ENCODE assay signal across 9 mouse cellular contexts in the genomic region with DNA sequence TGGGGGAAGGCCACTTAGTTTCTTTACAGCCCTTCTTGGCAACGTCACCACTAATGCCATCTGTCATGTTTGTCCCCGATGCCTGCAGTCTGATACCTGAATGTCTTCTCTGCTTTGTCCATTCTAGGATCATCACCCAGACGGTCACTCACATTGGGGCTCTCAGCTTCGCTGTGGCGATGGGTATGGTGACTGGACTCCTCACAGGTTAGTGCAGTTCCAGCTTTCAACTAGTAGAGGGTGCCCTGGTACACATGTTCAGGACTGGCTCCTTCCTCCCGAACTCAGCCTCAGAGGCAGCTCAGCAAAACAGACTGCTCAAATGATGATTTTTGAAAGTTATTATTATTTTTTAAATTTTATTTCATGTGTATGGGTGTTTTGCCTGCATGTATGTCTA. TPM values are rescaled to one million over a fixed set of nuclear protein-coding genes. Genes with fewer than 3 reads are reported as not detected.
DNase-seq lines count a peak whose midpoint lies in the region; ATAC-seq lines count a peak whose summit lies in the region.
"Had no signal": no experiment of that assay in that cellular context is flagged by ENCODE, and none has a peak within 500 bp of the region (broad histone marks: within the 10 kb centered on the region; RNA-seq: fewer than 3 reads in every experiment).

No protein-coding gene starts in this region.

- no peaks in the 10 kb centered on the region for H3K27me3 ChIP-seq in forebrain, embryonic 14.5 days (replicated peaks; ENCODE audit: control insufficient read depth, insufficient read depth, low read length)
- no peaks in the 10 kb centered on the region for H3K27me3 ChIP-seq in forebrain, embryonic 12.5 days
- H3K27me3 ChIP-seq: heart, embryonic 15.5 days had no signal

- H3K4me2 ChIP-seq in forebrain, embryonic 14.5 days (ENCODE audit: low read length) = no peak overlapping the region
- no peak overlapping the region for H3K4me2 ChIP-seq in forebrain, embryonic 12.5 days
- H3K4me2 ChIP-seq: heart, embryonic 15.5 days had no signal

- DNase-seq in forebrain, embryonic 14.5 days (ENCODE audit: low spot score) = peak; percentile 14
- peak; percentile 22 for DNase-seq in urinary bladder, postnatal 25 days (ENCODE audit: low spot score)
- DNase-seq in urinary bladder, postnatal 4 days (ENCODE audit: low spot score in 2 of 2) = no peak
- peak; percentile 71 for DNase-seq in heart, postnatal 4 days
- peak; percentile 70 for DNase-seq in lung, postnatal 14 days

- H3K4me1 ChIP-seq in forebrain, embryonic 14.5 days (ENCODE audit: control insufficient read depth, insufficient read depth, low read length) = no peaks in the 10 kb centered on the region
- peaks cover 3% of the 10 kb centered on the region; the same call in 1 of the 2 replicates for H3K4me1 ChIP-seq in forebrain, embryonic 12.5 days
- H3K4me1 ChIP-seq: heart, embryonic 15.5 days had no signal

- WGBS in forebrain, embryonic 14.5 days = 82% methylated on average over 6 of the region's 6 CpGs
- WGBS in forebrain, embryonic 12.5 days = 81% methylated on average over 6 of the region's 6 CpGs

- peaks cover 21% of the 10 kb centered on the region for H3K36me3 ChIP-seq in forebrain, embryonic 14.5 days (ENCODE audit: control insufficient read depth, insufficient read depth, low read length)
- peaks cover 28% of the 10 kb centered on the region for H3K36me3 ChIP-seq in forebrain, embryonic 12.5 days (replicated peaks)

- no peak overlapping the region for H3K9ac ChIP-seq in forebrain, embryonic 14.5 days (ENCODE audit: low read length)
- no peak overlapping the region for H3K9ac ChIP-seq in forebrain, embryonic 12.5 days
- H3K9ac ChIP-seq: heart, embryonic 15.5 days had no signal

- H3K27ac ChIP-seq in forebrain, embryonic 14.5 days (ENCODE audit: low read depth, low read length) = no peak overlapping the region
- H3K27ac ChIP-seq in forebrain, embryonic 12.5 days = no peak overlapping the region
- H3K27ac ChIP-seq: heart, embryonic 15.5 days had no signal

- ATAC-seq in forebrain, embryonic 14.5 days = no peak
- no peak for ATAC-seq in forebrain, embryonic 12.5 days (ENCODE audit: low FRiP score)
- no peak for ATAC-seq in monocyte, adult 5-6 weeks (replicated peaks; ENCODE audit: insufficient number of reproducible peaks, low FRiP score, low TSS enrichment, poor library complexity, severe bottlenecking)
- ATAC-seq in megakaryocyte, adult 5-6 weeks (ENCODE audit: poor library complexity, severe bottlenecking) = no peak

- no peak overlapping the region for H3K4me3 ChIP-seq in forebrain, embryonic 14.5 days (ENCODE audit: low read depth, low read length)
- no peak overlapping the region for H3K4me3 ChIP-seq in forebrain, embryonic 12.5 days (replicated peaks)
- H3K4me3 ChIP-seq: heart, embryonic 15.5 days had no signal

- no peaks in the 10 kb centered on the region for H3K9me3 ChIP-seq in forebrain, embryonic 14.5 days (replicated peaks; ENCODE audit: control insufficient read depth, low read length)
- H3K9me3 ChIP-seq in forebrain, embryonic 12.5 days = no peaks in the 10 kb centered on the region
- H3K9me3 ChIP-seq: heart, embryonic 15.5 days had no signal

RNA-seq across cellular contexts. Expression of a gene that starts 22.7 kb away (rescaled TPM):
- polyA plus RNA-seq in forebrain, embryonic 14.5 days (2014; fragmentation: Nextera tagmentation; extraction: Ambion mirVana) = 166 and 178 TPM in 2 replicates
- 138 and 139 TPM in 2 replicates for polyA plus RNA-seq in forebrain, embryonic 12.5 days (2016; fragmentation: Nextera tagmentation; extraction: Ambion mirVana)
- total RNA-seq in heart, postnatal 4 days (2021) = 10 to 100 TPM; 73.2 to 74.5 TPM
- 424 to 614 TPM (median 508 TPM) in 3 replicates for total RNA-seq in monocyte, adult 5-6 weeks (2017)
- 292 and 323 TPM in 2 replicates for total RNA-seq in megakaryocyte, adult 5-6 weeks (2015)
- total RNA-seq in megakaryocyte, adult 5-6 weeks (2017) = 338 and 378 TPM in 2 replicates

RNA-seq across cellular contexts. Expression of a gene that starts 27.8 kb away (rescaled TPM):
- 0.85 and 0.99 TPM in 2 replicates for polyA plus RNA-seq in forebrain, embryonic 14.5 days (2014; fragmentation: Nextera tagmentation; extraction: Ambion mirVana)
- polyA plus RNA-seq in forebrain, embryonic 12.5 days (2016; fragmentation: Nextera tagmentation; extraction: Ambion mirVana) = 6.0 and 7.5 TPM in 2 replicates
- 1 to 10 TPM; 4.7 to 5.4 TPM for total RNA-seq in heart, postnatal 4 days (2021)
- total RNA-seq in monocyte, adult 5-6 weeks (2017) = not detected in 3 replicates
- 2.9 and 6.6 TPM in 2 replicates for total RNA-seq in megakaryocyte, adult 5-6 weeks (2015)
- 4.0 and 14.8 TPM in 2 replicates for total RNA-seq in megakaryocyte, adult 5-6 weeks (2017)

RNA-seq across cellular contexts. Expression of a gene that starts 31.3 kb away (rescaled TPM):
- 363 and 474 TPM in 2 replicates for polyA plus RNA-seq in forebrain, embryonic 14.5 days (2014; fragmentation: Nextera tagmentation; extraction: Ambion mirVana)
- polyA plus RNA-seq in forebrain, embryonic 12.5 days (2016; fragmentation: Nextera tagmentation; extraction: Ambion mirVana) = 478 and 490 TPM in 2 replicates
- total RNA-seq in heart, postnatal 4 days (2021) = 100 to 1,000 TPM; 105 to 117 TPM
- total RNA-seq in monocyte, adult 5-6 weeks (2017) = 359 to 640 TPM (median 511 TPM) in 3 replicates
- 680 and 693 TPM in 2 replicates for total RNA-seq in megakaryocyte, adult 5-6 weeks (2015)
- 257 and 330 TPM in 2 replicates for total RNA-seq in megakaryocyte, adult 5-6 weeks (2017)

RNA-seq across cellular contexts. Expression of a gene that starts 38.6 kb away (rescaled TPM):
- 68.1 and 72.7 TPM in 2 replicates for polyA plus RNA-seq in forebrain, embryonic 14.5 days (2014; fragmentation: Nextera tagmentation; extraction: Ambion mirVana)
- polyA plus RNA-seq in forebrain, embryonic 12.5 days (2016; fragmentation: Nextera tagmentation; extraction: Ambion mirVana) = 77.9 and 83.6 TPM in 2 replicates
- total RNA-seq in heart, postnatal 4 days (2021) = 10 to 100 TPM; 40.2 to 41.9 TPM
- total RNA-seq in monocyte, adult 5-6 weeks (2017) = 551 to 822 TPM (median 699 TPM) in 3 replicates
- 81.7 and 89.6 TPM in 2 replicates for total RNA-seq in megakaryocyte, adult 5-6 weeks (2015)
- 286 and 343 TPM in 2 replicates for total RNA-seq in megakaryocyte, adult 5-6 weeks (2017)

RNA-seq across cellular contexts. Expression of a gene that starts 39.0 kb away (rescaled TPM):
- 81.9 and 92.5 TPM in 2 replicates for polyA plus RNA-seq in forebrain, embryonic 14.5 days (2014; fragmentation: Nextera tagmentation; extraction: Ambion mirVana)
- polyA plus RNA-seq in forebrain, embryonic 12.5 days (2016; fragmentation: Nextera tagmentation; extraction: Ambion mirVana) = 76.8 and 79.9 TPM in 2 replicates
- 10 to 100 TPM; 26.6 to 27.9 TPM for total RNA-seq in heart, postnatal 4 days (2021)
- total RNA-seq in monocyte, adult 5-6 weeks (2017) = 36.1 to 41.4 TPM (median 38.3 TPM) in 3 replicates
- 14.1 and 17.4 TPM in 2 replicates for total RNA-seq in megakaryocyte, adult 5-6 weeks (2015)
- 20.9 and 30.4 TPM in 2 replicates for total RNA-seq in megakaryocyte, adult 5-6 weeks (2017)

Comparison
In these comparisons a context has a peak if more than half of its experiments do, and no peak if none do; other contexts are left out.
1. DNase-seq: peak in forebrain, embryonic 14.5 days (single experiment), urinary bladder, postnatal 25 days (single experiment), heart, postnatal 4 days (single experiment) and lung, postnatal 14 days (single experiment); none in urinary bladder, postnatal 4 days (0 of 2).